Mouse (Mus musculus) limb, embryonic 13.5 days (tissue): ENCODE results near the gene Tmem163. TPM values are rescaled to one million over a fixed set of nuclear protein-coding genes. Genes with fewer than 3 reads are reported as not detected.
A peak's percentile ranks its signal among the peaks of the same experiment; 100 is the strongest.

ENCODE experiments used
- ATAC-seq: fragments of 200-750 bp; cut with Nextera tagmentation; 2 replicates; pipeline ENCODE4 v1.8.0; 2017; ENCODE audit warnings: low read depth, moderate number of reproducible peaks, moderate TSS enrichment; ENCODE audit not compliant: low FRiP score
- H3K27ac ChIP-seq: fragments of 300-500 bp; sonication (generic); 2 replicates; pipeline ENCODE4 v1.5.1; 2015; ENCODE audit warnings: inconsistent platforms, mild to moderate bottlenecking, moderate library complexity
- H3K27me3 ChIP-seq: fragments of 300-500 bp; sonication (generic); 2 replicates; pipeline ENCODE4 v1.6.1; 2015; ENCODE audit warnings: mild to moderate bottlenecking, inconsistent platforms
- H3K36me3 ChIP-seq: fragments of 300-500 bp; sonication (generic); 2 replicates; pipeline ENCODE4 v1.6.1; 2015; ENCODE audit warnings: inconsistent platforms, mild to moderate bottlenecking, moderate library complexity
- H3K4me1 ChIP-seq: fragments of 300-500 bp; sonication (generic); 2 replicates; pipeline ENCODE4 v1.6.1; 2015; ENCODE audit warnings: inconsistent platforms
- H3K4me2 ChIP-seq: fragments of 300-500 bp; sonication (generic); replicated peaks from 2 replicates; pipeline ENCODE4 v1.6.1; 2015; ENCODE audit warnings: inconsistent platforms, mild to moderate bottlenecking, moderate library complexity
- H3K4me3 ChIP-seq: fragments of 300-500 bp; sonication (generic); 2 replicates; pipeline ENCODE4 v1.5.1; 2015; ENCODE audit warnings: moderate library complexity, mild to moderate bottlenecking, inconsistent platforms
- H3K9ac ChIP-seq: fragments of 300-500 bp; sonication (generic); 2 replicates; pipeline ENCODE4 v1.6.1; 2015; ENCODE audit warnings: mild to moderate bottlenecking, inconsistent platforms
- H3K9me3 ChIP-seq: fragments of 300-500 bp; sonication (generic); 2 replicates; pipeline ENCODE4 v1.6.1; 2016; ENCODE audit warnings: inconsistent platforms
- WGBS: fragments of 180-500 bp; shearing (Covaris S2); methylation state at CpG from one replicate; pipeline ENCODE4 v1.1.7; 2015; 5-methylcytosine and 5-hydroxymethylcytosine counted together
- polyA plus RNA-seq: library from polyadenylated mRNA; unstranded; fragments of >200 nt; fragmentation: Nextera tagmentation; extraction: Ambion mirVana; gene quantifications from 2 replicates; pipeline ENCODE4 v1.2.1, GENCODE M21; 2015

Tmem163 gene
- 4.7 and 6.0 TPM in 2 replicates for polyA plus RNA-seq

- no peak for ATAC-seq
- Histone ChIP-seq H3K4me1 (peaks cover 21% of the 10 kb centered on the region), H3K27me3 (peaks cover 69% of the 10 kb centered on the region), H3K9ac (no peak within 1 kb of the TSS), H3K36me3 (no peaks in the 10 kb centered on the region), H3K4me3 (peak within 1 kb of the TSS; percentile 56), H3K27ac (no peak within 1 kb of the TSS), H3K4me2 (peak within 1 kb of the TSS; percentile 99), H3K9me3 (0 out of 2 replicates have a peak, but pooled peaks cover 3% of the 10 kb centered on the region)
- 19% methylated on average over 18 of the region's 18 CpGs for WGBS
Measured at GRCm38 (mm10) chr1:127679498-127680133, at the start of gene Tmem163. Gene Tmem163, minus strand, starts transcription at chr1:127679548.

GRCm38 (mm10) chr1:127729096-127729495, 49.7 kb upstream of the Tmem163 start, which contains the start of gene Acmsd:
Gene Acmsd, plus strand, starts transcription at chr1:127729413.
- 90% methylated on average over 4 of the region's 4 CpGs for WGBS
- no peak for ATAC-seq
- Histone ChIP-seq H3K4me2 (no peak within 1 kb of the TSS), H3K27me3 (no peaks in the 10 kb centered on the region), H3K4me3 (no peak within 1 kb of the TSS), H3K4me1 (0 out of 2 replicates have a peak, but pooled peaks cover 2% of the 10 kb centered on the region), H3K36me3 (no peaks in the 10 kb centered on the region), H3K9me3 (no peaks in the 10 kb centered on the region), H3K27ac (no peak within 1 kb of the TSS), H3K9ac (no peak within 1 kb of the TSS)

- Histone ChIP-seq H3K9me3 (no peaks in the 10 kb centered on the region), H3K9ac (no peak overlapping the region), H3K4me3 (no peak overlapping the region), H3K27ac (no peak overlapping the region), H3K4me1 (no peaks in the 10 kb centered on the region), H3K36me3 (no peaks in the 10 kb centered on the region), H3K4me2 (no peak overlapping the region), H3K27me3 (no peaks in the 10 kb centered on the region)
- ATAC-seq: no peak
- 44% methylated on average over 2 of the region's 2 CpGs for WGBS
Measured at GRCm38 (mm10) chr1:127723596-127723995, 44.2 kb upstream of the Tmem163 start.

- no peaks in the 10 kb centered on the region for H3K9me3 ChIP-seq
- no peak for ATAC-seq
- no peaks in the 10 kb centered on the region for H3K4me1 ChIP-seq
- no peak overlapping the region for H3K9ac ChIP-seq
- H3K4me3 ChIP-seq: no peak overlapping the region
- H3K36me3 ChIP-seq: no peaks in the 10 kb centered on the region
- H3K4me2 ChIP-seq: no peak overlapping the region
- H3K27me3 ChIP-seq: no peaks in the 10 kb centered on the region
- no peak overlapping the region for H3K27ac ChIP-seq
- 91% methylated on average over 1 of the region's 1 CpGs for WGBS
Measured at GRCm38 (mm10) chr1:127718290-127718689, 38.9 kb upstream of the Tmem163 start.

GRCm38 (mm10) chr1:127716441-127716840, 37.1 kb upstream of the Tmem163 start:
- Histone ChIP-seq H3K9me3 (no peaks in the 10 kb centered on the region), H3K27me3 (no peaks in the 10 kb centered on the region), H3K4me3 (no peak overlapping the region), H3K4me2 (no peak overlapping the region), H3K4me1 (no peaks in the 10 kb centered on the region), H3K27ac (no peak overlapping the region), H3K36me3 (no peaks in the 10 kb centered on the region), H3K9ac (no peak overlapping the region)
- 86% methylated on average over 8 of the region's 8 CpGs for WGBS
- ATAC-seq: no peak

GRCm38 (mm10) chr1:127706269-127706668, 26.9 kb upstream of the Tmem163 start:
- no peaks in the 10 kb centered on the region for H3K4me1 ChIP-seq
- no peak overlapping the region for H3K9ac ChIP-seq
- H3K36me3 ChIP-seq: no peaks in the 10 kb centered on the region
- H3K9me3 ChIP-seq: no peaks in the 10 kb centered on the region
- 81% methylated on average over 5 of the region's 5 CpGs for WGBS
- H3K4me2 ChIP-seq: no peak overlapping the region
- H3K27ac ChIP-seq: no peak overlapping the region
- H3K4me3 ChIP-seq: no peak overlapping the region
- no peak for ATAC-seq
- H3K27me3 ChIP-seq: no peaks in the 10 kb centered on the region

- Histone ChIP-seq H3K27ac (no peak overlapping the region), H3K4me3 (no peak overlapping the region), H3K4me1 (no peaks in the 10 kb centered on the region), H3K9ac (no peak overlapping the region), H3K36me3 (no peaks in the 10 kb centered on the region), H3K4me2 (no peak overlapping the region), H3K9me3 (no peaks in the 10 kb centered on the region), H3K27me3 (no peaks in the 10 kb centered on the region)
- no peak for ATAC-seq
- WGBS: 85% methylated on average over 1 of the region's 1 CpGs
Measured at GRCm38 (mm10) chr1:127702187-127702586, 22.8 kb upstream of the Tmem163 start.

GRCm38 (mm10) chr1:127696533-127696932, 17.2 kb upstream of the Tmem163 start:
- H3K27ac ChIP-seq: no peak overlapping the region
- no peaks in the 10 kb centered on the region for H3K4me1 ChIP-seq
- H3K9ac ChIP-seq: no peak overlapping the region
- no peak for ATAC-seq
- no peaks in the 10 kb centered on the region for H3K27me3 ChIP-seq
- no peaks in the 10 kb centered on the region for H3K36me3 ChIP-seq
- 20% methylated on average over 2 of the region's 2 CpGs for WGBS
- H3K9me3 ChIP-seq: no peaks in the 10 kb centered on the region
- H3K4me3 ChIP-seq: no peak overlapping the region
- no peak overlapping the region for H3K4me2 ChIP-seq

- peak overlapping the region; percentile 54 for H3K9ac ChIP-seq
- H3K27ac ChIP-seq: no peak overlapping the region
- ATAC-seq: peak; percentile 68
- WGBS: 2% methylated on average over 64 of the region's 64 CpGs
- H3K36me3 ChIP-seq: no peaks in the 10 kb centered on the region
- peak overlapping the region; percentile 56 for H3K4me3 ChIP-seq
- peaks cover 83% of the 10 kb centered on the region for H3K27me3 ChIP-seq
- H3K4me1 ChIP-seq: peaks cover 21% of the 10 kb centered on the region
- 0 out of 2 replicates have a peak, but pooled peaks cover 3% of the 10 kb centered on the region for H3K9me3 ChIP-seq
- H3K4me2 ChIP-seq: peak overlapping the region; percentile 99
Measured at GRCm38 (mm10) chr1:127677661-127678580, 1.4 kb downstream of the Tmem163 start.

GRCm38 (mm10) chr1:127677131-127677631, 2.2 kb downstream of the Tmem163 start:
- Histone ChIP-seq H3K4me1 (peaks cover 21% of the 10 kb centered on the region), H3K4me2 (peak overlapping the region; percentile 99), H3K9me3 (0 out of 2 replicates have a peak, but pooled peaks cover 3% of the 10 kb centered on the region), H3K36me3 (no peaks in the 10 kb centered on the region), H3K27ac (no peak overlapping the region), H3K9ac (peak overlapping the region; percentile 54), H3K4me3 (peak overlapping the region; percentile 56), H3K27me3 (peaks cover 89% of the 10 kb centered on the region)
- ATAC-seq: peak; percentile 37; the same call in 1 of the 2 replicates
- WGBS: under 1% methylated on average over 40 of the region's 44 CpGs

GRCm38 (mm10) chr1:127676516-127677099, 2.7 kb downstream of the Tmem163 start:
- WGBS: 5% methylated on average over 25 of the region's 25 CpGs
- peak overlapping the region; percentile 99 for H3K4me2 ChIP-seq
- H3K27ac ChIP-seq: no peak overlapping the region
- no peaks in the 10 kb centered on the region for H3K36me3 ChIP-seq
- H3K4me3 ChIP-seq: peak overlapping the region; percentile 56
- H3K4me1 ChIP-seq: peaks cover 21% of the 10 kb centered on the region
- 0 out of 2 replicates have a peak, but pooled peaks cover 3% of the 10 kb centered on the region for H3K9me3 ChIP-seq
- ATAC-seq: no peak
- peaks cover 88% of the 10 kb centered on the region for H3K27me3 ChIP-seq
- no peak overlapping the region for H3K9ac ChIP-seq
